Mouse (Mus musculus) adrenal gland, postnatal 10 days (tissue): ENCODE results near the gene Btbd9. TPM values are rescaled to one million over a fixed set of nuclear protein-coding genes. Genes with fewer than 3 reads are reported as not detected.

Experiments
- DNase-seq: peaks from one replicate; pipeline ENCODE4 v3.0.0; 2021; ENCODE audit warnings: mixed read lengths
- total RNA-seq, 2 experiments: library from RNA; stranded (reverse); gene quantifications; 2 replicates each; pipeline ENCODE4 v1.2.3; 2021

The Btbd9 gene
- total RNA-seq, 2 experiments from 2014 or later: 25.3 to 34.6 TPM

DNA sequence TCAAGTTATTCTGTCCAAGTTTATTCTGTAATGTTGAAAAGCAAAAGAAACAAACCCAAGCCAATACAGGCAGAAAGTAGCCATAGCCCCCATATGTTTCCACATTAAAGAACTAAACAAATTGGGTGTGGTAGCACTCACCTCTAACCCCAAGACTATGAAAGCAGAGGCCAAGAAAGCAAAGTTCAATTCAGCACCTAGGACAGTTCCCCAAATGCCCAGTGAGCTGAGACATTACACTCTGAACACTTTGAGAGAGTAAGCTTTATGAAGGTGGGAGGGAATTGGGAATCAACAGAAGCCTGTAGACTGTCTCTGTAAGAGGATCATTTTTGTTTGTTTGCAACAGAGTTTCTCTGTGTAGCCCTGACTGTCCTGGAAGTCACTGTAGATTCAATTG lies 186.6 kb downstream of the Btbd9 start:
- peak; percentile 30 for DNase-seq

DNA sequence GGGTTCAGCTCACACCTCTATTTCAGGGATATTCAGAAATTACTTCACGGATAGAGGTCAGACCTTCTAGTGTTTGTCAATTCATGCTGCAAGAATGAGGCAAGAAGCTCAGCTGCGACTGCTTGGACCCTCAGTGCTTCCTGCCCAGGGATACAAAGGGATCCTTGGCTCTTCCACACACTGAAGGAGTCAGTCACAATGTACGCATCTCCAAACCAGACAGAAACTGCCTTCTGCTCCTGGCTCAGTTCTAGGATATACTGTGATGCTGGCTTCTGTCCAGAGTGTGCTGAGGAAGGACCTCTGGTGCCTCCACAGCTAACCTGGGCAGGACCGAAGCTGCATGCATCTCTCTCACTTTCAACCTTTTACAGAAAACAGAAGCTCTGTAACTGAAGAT lies 187.5 kb downstream of the Btbd9 start:
- no peak for DNase-seq

- DNase-seq: no peak
Measured at GRCm38 (mm10) chr17:30388391-30388790, 187.9 kb downstream of the Btbd9 start.

GRCm38 (mm10) chr17:30386241-30386640 lies 190.0 kb downstream of the Btbd9 start:
- no peak for DNase-seq

- no peak for DNase-seq
Measured at GRCm38 (mm10) chr17:30383649-30384048, 192.6 kb downstream of the Btbd9 start.

DNA sequence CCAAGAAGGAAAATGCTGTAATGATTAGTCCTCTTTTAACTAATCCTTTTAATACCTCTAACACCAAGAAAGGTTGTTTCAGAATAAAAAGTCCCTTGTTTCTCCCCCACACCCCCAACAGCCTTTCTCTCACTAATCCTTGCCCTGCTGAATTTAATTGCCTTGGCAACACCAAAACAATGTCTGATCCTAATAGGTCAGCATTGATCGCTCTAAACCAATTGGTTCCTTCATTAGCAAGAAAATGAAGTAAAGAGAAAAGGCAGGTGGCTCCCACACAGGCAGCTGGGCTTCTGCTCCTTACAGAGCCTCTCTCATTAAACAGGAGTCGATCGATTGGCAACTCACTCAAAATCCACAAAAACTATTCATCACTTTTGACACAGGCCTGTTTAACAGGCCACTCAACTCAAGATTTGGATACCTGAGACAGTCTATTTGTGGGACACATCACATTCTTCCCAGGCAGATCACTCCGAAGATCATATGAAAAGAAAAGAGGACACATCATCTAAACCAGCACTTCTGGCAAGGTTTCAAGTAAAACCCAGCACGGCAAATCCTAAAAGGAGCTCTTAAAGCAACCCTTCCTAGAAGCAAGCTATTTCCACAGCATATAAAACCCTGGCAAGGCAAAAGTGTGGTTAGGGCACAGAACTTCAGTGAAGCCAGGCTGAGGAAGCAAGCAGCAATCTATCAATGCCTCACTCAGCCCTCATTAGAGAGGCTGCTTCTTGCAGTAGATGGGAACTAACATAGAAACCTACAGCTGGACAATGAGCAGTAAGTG lies 197.9 kb downstream of the Btbd9 start:
- no peak for DNase-seq

DNA sequence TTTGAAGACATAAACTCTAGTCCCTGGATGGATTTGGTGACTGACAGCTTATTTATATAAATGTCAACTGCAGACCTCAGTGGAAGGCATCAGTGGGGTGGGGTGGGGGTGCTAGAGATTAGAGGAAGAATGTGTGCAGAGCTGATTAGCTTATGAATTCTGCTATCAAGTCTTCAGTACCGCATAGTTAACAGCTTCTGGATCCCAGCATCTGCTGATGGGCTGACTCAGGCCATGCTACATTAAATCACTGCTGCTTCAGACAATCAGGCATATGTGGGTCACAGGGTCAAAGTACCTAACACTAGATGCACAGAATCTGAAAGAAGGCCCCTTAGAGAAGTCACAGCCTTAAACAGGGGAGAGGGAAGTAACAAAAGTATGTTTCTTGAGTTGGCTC lies 198.5 kb downstream of the Btbd9 start:
- no peak for DNase-seq

GRCm38 (mm10) chr17:30375107-30375506 lies 201.2 kb downstream of the Btbd9 start:
- no peak for DNase-seq

DNA sequence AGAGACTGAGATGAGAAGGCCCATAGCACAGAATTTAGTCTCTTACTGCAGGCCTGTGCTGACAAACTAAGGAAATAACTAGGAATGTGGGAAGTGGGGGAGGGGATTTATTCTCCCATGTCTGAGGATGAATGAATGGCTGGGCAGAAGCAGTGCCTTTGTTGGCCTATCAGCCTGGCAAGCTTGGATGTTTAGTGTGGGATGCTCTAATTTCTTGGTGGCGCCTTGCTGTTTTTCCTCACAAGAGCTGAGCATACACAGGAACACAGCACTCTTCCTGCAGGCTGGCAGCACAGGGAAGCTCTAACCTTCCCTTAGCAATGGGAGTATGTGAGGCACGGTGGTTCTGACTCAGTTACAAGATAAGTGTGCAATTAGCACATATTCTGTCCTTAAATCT lies 207.7 kb downstream of the Btbd9 start:
- DNase-seq: no peak

- DNase-seq: no peak
Measured at GRCm38 (mm10) chr17:30364701-30365100, 211.6 kb downstream of the Btbd9 start.

DNA sequence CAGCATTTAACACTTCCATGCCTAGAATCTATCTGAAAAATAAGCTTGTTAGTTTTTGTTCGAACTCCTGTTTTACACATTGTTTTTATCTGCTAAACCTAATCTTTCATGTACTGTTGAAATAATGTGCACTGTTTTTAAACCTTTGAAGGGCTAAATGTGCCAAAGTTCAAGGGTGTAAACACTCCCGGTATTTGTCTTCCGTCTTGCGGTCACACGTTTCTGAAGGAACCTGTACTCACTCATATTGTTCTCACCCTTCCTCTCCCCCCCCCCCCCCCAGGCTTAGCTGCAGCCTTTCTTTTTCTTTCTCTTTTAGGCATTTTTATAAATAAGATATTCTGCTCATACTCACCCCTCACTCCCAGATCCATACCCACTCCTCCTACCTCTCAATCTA lies 212.9 kb downstream of the Btbd9 start:
- no peak for DNase-seq

DNA sequence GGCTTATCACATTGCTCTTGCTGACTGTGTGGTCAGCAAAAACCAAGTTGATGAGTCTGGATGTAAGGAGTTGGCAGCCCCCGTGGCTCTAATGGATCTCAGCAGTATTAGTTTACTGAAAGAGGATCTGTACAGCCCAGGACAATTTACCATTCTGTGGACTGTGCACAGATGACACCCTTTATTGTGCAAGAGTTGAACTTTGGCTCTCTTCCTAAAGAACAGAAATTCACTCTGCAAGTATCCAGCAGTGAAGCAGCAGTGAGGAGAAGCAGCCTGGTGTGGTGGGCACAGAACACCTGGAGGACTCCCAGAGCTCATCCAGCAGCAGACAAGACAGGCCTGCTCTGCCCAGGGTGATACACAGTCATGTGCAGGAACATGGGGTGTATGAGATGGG lies 215.6 kb downstream of the Btbd9 start:
- no peak for DNase-seq

DNA sequence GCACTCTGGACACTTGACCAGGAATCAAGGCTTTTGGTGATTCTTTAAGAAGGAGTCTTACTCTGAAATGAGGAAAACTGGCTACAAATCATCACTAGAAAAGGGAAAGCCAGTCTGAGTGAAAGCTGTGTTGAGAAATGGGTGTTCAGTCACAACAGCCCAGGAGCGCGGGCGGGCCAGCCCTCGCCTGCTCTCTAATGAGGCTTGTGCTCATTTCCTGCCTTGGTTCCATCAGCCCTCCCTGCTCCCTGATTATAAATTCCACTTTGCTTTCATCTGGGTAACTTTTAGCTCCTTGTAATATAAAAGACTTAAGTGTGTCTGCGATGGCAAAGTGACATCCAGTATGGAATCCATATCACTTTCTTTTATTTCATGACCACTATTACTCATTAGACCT lies 216.9 kb downstream of the Btbd9 start:
- no peak for DNase-seq

DNA sequence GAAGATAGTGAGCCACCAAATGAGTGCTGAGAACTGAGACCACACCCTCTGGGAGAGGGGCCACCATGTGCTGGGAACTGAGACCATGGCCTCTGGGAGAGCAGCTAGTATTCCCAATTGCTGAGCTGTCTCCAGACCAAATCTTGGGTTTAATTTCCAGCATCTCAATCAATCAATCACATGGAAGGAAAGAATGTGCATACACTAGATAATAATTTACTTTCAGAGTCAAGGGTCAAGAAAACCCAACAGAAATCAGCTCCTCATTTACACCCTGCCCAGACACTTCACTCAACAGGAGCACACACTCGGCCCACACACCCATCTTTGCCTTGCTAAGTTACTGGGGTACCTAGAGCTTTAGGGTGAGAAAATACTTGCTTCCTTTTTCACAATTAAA lies 220.9 kb downstream of the Btbd9 start:
- no peak for DNase-seq

DNA sequence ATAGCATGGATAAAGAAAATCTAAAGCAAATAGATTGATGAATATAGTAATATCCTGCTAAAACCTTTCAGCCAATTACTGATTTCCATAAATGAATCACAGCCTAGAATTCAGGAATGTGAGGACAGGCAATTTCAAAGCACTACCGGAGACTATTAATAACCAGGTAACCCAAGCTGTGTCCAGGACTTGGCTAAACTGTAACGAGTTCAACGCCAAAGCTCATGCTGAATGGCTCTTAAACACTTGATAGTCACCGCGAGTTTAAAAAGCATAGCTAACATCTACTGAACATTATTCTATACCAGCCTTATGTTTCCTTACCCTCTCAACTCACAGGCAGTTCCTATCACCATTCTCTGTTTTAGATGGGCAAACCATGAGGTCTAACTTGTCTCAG lies 221.9 kb downstream of the Btbd9 start:
- DNase-seq: no peak

DNA sequence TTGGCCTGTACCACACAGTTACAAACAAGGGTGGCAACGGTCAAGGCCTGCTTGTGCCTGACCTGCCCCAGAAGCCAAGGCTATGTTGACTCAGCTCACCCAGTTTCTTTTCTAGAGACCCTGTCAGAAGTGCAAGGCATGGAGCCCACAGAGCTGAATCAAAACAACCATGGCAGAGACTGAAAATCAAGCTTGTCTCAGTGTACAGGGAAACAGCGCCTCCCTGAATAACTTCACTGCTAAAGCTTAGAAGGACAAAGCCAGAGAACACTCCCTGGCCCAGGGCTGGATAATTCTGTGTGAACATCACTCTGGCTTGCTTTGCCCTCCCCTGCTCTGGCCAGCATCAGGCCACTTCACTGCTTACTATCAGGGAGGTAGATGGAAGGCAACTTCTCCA lies 228.3 kb downstream of the Btbd9 start:
- DNase-seq: no peak

GRCm38 (mm10) chr17:30347101-30347613 lies 229.1 kb downstream of the Btbd9 start:
- no peak for DNase-seq

GRCm38 (mm10) chr17:30345008-30345407 lies 231.3 kb downstream of the Btbd9 start:
- DNase-seq: no peak

DNA sequence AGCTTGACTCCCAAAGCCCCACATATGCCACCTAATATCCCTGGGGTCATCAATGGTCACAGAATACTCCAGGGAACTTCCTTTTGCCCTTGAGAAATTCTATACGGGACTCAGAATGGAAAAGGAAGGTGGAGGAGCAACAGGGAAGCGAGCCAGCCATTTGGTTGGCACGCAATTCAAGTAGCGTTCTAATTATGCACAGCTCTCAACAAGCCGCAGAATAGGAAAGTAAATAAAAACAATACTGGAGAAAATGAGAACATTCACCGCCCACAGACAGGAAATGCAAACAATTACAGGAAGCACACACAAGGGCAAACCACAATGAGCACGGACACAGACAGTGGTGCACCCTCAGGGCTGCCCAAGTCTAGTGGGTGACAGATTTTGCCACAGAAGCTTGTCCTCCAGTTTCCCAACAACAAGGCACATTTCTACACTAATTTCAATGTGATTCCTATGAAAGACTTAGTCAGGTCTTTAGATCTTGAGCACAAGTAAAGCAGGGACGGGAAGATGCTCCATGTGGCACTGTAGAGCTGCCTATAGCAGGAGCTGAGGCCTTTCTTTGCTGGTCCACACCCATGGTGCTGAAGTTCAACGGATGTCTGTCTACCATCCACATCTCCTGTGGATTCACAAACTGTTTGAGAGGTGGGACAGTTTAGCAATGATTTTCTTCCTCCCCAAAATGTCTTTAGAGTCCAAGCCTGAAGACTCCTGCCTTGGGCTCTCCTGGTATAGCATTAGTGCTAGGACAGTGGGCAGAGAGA lies 232.4 kb downstream of the Btbd9 start:
- no peak for DNase-seq

GRCm38 (mm10) chr17:30341556-30341955 lies 234.7 kb downstream of the Btbd9 start:
- no peak for DNase-seq

DNA sequence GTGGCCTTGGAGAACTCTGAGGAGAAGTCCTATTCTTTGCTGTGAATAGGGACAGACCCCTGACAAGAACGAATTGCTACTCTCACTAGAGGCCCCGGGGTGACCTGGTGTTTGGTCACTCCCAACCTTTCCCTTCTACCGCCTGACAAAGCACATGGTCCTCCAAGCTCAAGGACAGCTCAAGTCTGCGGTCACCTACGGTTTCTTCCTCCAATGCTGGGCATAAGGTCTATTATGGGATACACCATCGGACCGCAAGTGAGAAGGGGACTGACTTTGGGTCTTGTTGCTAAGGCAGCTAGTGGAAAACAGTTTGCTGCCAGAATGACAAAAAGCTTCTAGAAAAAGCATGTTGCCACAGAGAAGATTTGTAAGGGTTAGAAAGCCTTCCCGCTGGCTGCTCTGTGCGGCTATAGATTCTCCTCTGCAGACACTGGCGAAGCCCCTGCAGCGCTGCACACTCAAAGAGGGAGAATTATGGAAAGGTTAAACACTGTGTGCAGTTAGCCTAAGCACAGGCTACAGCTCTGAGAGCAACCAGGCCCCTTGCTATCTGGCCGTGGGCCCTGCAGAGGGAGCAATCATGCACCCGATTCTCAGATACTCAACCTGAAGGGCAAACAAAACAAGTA lies 235.7 kb downstream of the Btbd9 start:
- no peak for DNase-seq

- DNase-seq: no peak
Measured at GRCm38 (mm10) chr17:30339317-30339716, 237.0 kb downstream of the Btbd9 start.

GRCm38 (mm10) chr17:30336816-30337215 lies 239.5 kb downstream of the Btbd9 start:
- DNase-seq: no peak
